In the genomic region with DNA sequence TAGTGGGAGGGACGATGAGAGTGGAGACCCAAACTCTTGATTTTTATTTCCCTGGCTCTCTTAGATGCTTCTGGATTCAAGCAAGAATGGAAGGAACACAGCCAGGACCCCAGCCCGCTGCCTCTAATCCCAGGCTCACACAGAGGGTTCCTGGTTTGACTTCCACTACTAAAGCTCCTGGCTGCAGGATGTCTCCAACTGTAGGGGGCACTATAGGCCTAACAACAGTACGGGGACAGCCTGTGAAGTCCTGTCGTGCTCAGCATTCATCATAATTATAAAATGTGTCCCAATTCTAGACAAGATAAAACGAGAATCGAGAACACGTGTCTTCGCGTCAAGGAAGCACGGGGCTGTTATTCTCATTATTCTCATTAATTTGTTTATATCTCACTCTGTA, we compare ENCODE assay signal across 7 mouse cellular contexts.
DNase-seq lines count a peak whose midpoint lies in the region; ATAC-seq and TF ChIP-seq lines count a peak whose summit lies in the region.

No protein-coding gene starts in this region.

- no peak overlapping the region for H3K4me3 ChIP-seq in liver, postnatal 0 days (ENCODE audit: low read depth, low read length)
- H3K4me3 ChIP-seq in liver, embryonic 12.5 days = no peak overlapping the region
- H3K4me3 ChIP-seq in hindbrain, embryonic 14.5 days (replicated peaks; ENCODE audit: low read length) = no peak overlapping the region
- no peak overlapping the region for H3K4me3 ChIP-seq in midbrain, postnatal 0 days (ENCODE audit: low read depth, low read length)
- H3K4me3 ChIP-seq in heart, embryonic 12.5 days = no peak overlapping the region

- H3K4me2 ChIP-seq in liver, postnatal 0 days (ENCODE audit: low read depth, low read length) = no peak overlapping the region
- H3K4me2 ChIP-seq in liver, embryonic 12.5 days = no peak overlapping the region
- no peak overlapping the region for H3K4me2 ChIP-seq in hindbrain, embryonic 14.5 days (replicated peaks)
- no peak overlapping the region for H3K4me2 ChIP-seq in midbrain, postnatal 0 days (ENCODE audit: low read depth, low read length, poor library complexity, severe bottlenecking)
- no peak overlapping the region for H3K4me2 ChIP-seq in heart, embryonic 12.5 days

- no peaks in the 10 kb centered on the region for H3K27me3 ChIP-seq in liver, postnatal 0 days (ENCODE audit: insufficient read depth, low read length)
- no peaks in the 10 kb centered on the region for H3K27me3 ChIP-seq in liver, embryonic 12.5 days (replicated peaks)
- H3K27me3 ChIP-seq in hindbrain, embryonic 14.5 days (ENCODE audit: control insufficient read depth, insufficient read depth, low read length) = no peaks in the 10 kb centered on the region
- no peaks in the 10 kb centered on the region for H3K27me3 ChIP-seq in midbrain, postnatal 0 days (ENCODE audit: insufficient read depth, low read length)
- no peaks in the 10 kb centered on the region for H3K27me3 ChIP-seq in heart, embryonic 12.5 days (replicated peaks)

- no peaks in the 10 kb centered on the region for H3K36me3 ChIP-seq in liver, postnatal 0 days (replicated peaks; ENCODE audit: insufficient read depth, low read length)
- no peaks in the 10 kb centered on the region for H3K36me3 ChIP-seq in liver, embryonic 12.5 days
- no peaks in the 10 kb centered on the region for H3K36me3 ChIP-seq in hindbrain, embryonic 14.5 days (replicated peaks; ENCODE audit: control insufficient read depth, insufficient read depth)
- H3K36me3 ChIP-seq in midbrain, postnatal 0 days (ENCODE audit: insufficient read depth, low read length) = no peaks in the 10 kb centered on the region
- no peaks in the 10 kb centered on the region for H3K36me3 ChIP-seq in heart, embryonic 12.5 days

- no peak for DNase-seq in liver, postnatal 0 days
- peak; percentile 59 to 66 for DNase-seq in cerebellum, postnatal 14 days
- DNase-seq in hindbrain, embryonic 14.5 days (ENCODE audit: low spot score) = peak; percentile 80
- peak; percentile 81 for DNase-seq in midbrain, postnatal 0 days (ENCODE audit: low spot score)

- no peak for TF ChIP-seq EP300 in liver, postnatal 0 days (IDR thresholded peaks at IDR 0.05; ENCODE audit: low read depth)

- no peak overlapping the region for H3K27ac ChIP-seq in liver, postnatal 0 days (ENCODE audit: low read depth)
- no peak overlapping the region for H3K27ac ChIP-seq in liver, embryonic 12.5 days
- no peak overlapping the region for H3K27ac ChIP-seq in hindbrain, embryonic 14.5 days
- no peak overlapping the region for H3K27ac ChIP-seq in midbrain, postnatal 0 days (ENCODE audit: low read depth, low read length)
- no peak overlapping the region for H3K27ac ChIP-seq in heart, embryonic 12.5 days (ENCODE audit: poor library complexity, severe bottlenecking)

- no peaks in the 10 kb centered on the region for H3K4me1 ChIP-seq in liver, postnatal 0 days (ENCODE audit: insufficient read depth)
- H3K4me1 ChIP-seq in liver, embryonic 12.5 days = no peaks in the 10 kb centered on the region
- no peaks in the 10 kb centered on the region for H3K4me1 ChIP-seq in hindbrain, embryonic 14.5 days (replicated peaks; ENCODE audit: control insufficient read depth, insufficient read depth, low read length)
- no peaks in the 10 kb centered on the region for H3K4me1 ChIP-seq in midbrain, postnatal 0 days (ENCODE audit: insufficient read depth, low read length)
- H3K4me1 ChIP-seq in heart, embryonic 12.5 days (replicated peaks) = no peaks in the 10 kb centered on the region

- 71% methylated on average over 10 of the region's 10 CpGs for WGBS in liver, postnatal 0 days (ENCODE audit: insufficient replicate concordance)
- WGBS in liver, embryonic 12.5 days (ENCODE audit: insufficient replicate concordance) = 64% methylated on average over 10 of the region's 10 CpGs
- 51% methylated on average over 10 of the region's 10 CpGs for WGBS in hindbrain, embryonic 14.5 days
- WGBS in midbrain, postnatal 0 days = 48% methylated on average over 10 of the region's 10 CpGs
- WGBS in heart, embryonic 12.5 days = 73% methylated on average over 10 of the region's 10 CpGs

- H3K9me3 ChIP-seq in liver, postnatal 0 days (ENCODE audit: low read length) = no peaks in the 10 kb centered on the region
- peaks cover 17% of the 10 kb centered on the region; the same call in 1 of the 2 replicates for H3K9me3 ChIP-seq in liver, embryonic 12.5 days (replicated peaks)
- H3K9me3 ChIP-seq in hindbrain, embryonic 14.5 days (ENCODE audit: control insufficient read depth, low read length) = no peaks in the 10 kb centered on the region
- H3K9me3 ChIP-seq in midbrain, postnatal 0 days (ENCODE audit: low read length) = no peaks in the 10 kb centered on the region
- 0 out of 2 replicates have a peak, but pooled peaks cover 4% of the 10 kb centered on the region for H3K9me3 ChIP-seq in heart, embryonic 12.5 days (replicated peaks)

- no peak for ATAC-seq in liver, postnatal 0 days
- ATAC-seq in liver, embryonic 12.5 days = no peak
- ATAC-seq in hindbrain, embryonic 14.5 days (ENCODE audit: low FRiP score) = no peak
- ATAC-seq in midbrain, postnatal 0 days (ENCODE audit: low FRiP score) = no peak
- ATAC-seq in heart, embryonic 12.5 days (ENCODE audit: insufficient number of reproducible peaks, low FRiP score) = no peak
- ATAC-seq in megakaryocyte-erythroid progenitor cell, adult 5-6 weeks (replicated peaks; ENCODE audit: low FRiP score, low TSS enrichment, poor library complexity, severe bottlenecking) = no peak

- no peak overlapping the region for H3K9ac ChIP-seq in liver, postnatal 0 days (replicated peaks)
- no peak overlapping the region for H3K9ac ChIP-seq in liver, embryonic 12.5 days
- H3K9ac ChIP-seq in hindbrain, embryonic 14.5 days = no peak overlapping the region
- no peak overlapping the region for H3K9ac ChIP-seq in midbrain, postnatal 0 days (replicated peaks; ENCODE audit: low read length, poor library complexity, severe bottlenecking)
- H3K9ac ChIP-seq in heart, embryonic 12.5 days = no peak overlapping the region

- TF ChIP-seq CTCF in liver, postnatal 0 days (IDR thresholded peaks at IDR 0.05; ENCODE audit: low read depth) = peak; percentile 33
- peak; percentile 83 for TF ChIP-seq CTCF in midbrain, postnatal 0 days (IDR thresholded peaks at IDR 0.05)
